Mouse (Mus musculus) heart, adult 2 months (tissue): ENCODE results near the gene Ibtk. TPM values are rescaled to one million over a fixed set of nuclear protein-coding genes. Genes with fewer than 3 reads are reported as not detected.

Experiments
- DNase-seq, 2 experiments: peaks; one replicate each; pipeline ENCODE4 v3.0.0; 2021
- H3K27ac ChIP-seq: fragments of 200-600 bp; 2 replicates; pipeline ENCODE4 v1.8.1; 2022
- H3K27me3 ChIP-seq: fragments of 200-500 bp; 2 replicates; pipeline ENCODE4 v1.6.1; 2012; ENCODE audit warnings: mild to moderate bottlenecking, low read length, inconsistent platforms, mixed read lengths; ENCODE audit not compliant: control insufficient read depth, insufficient read depth
- H3K36me3 ChIP-seq: fragments of 200-500 bp; 2 replicates; pipeline ENCODE4 v1.6.1; 2012; ENCODE audit warnings: low read length, inconsistent platforms; ENCODE audit not compliant: control insufficient read depth, insufficient read depth
- H3K4me1 ChIP-seq: fragments of 200-500 bp; 2 replicates; pipeline ENCODE4 v1.6.1; 2011; ENCODE audit warnings: low read length; ENCODE audit not compliant: control insufficient read depth, insufficient read depth
- H3K4me3 ChIP-seq: fragments of 200-600 bp; 2 replicates; pipeline ENCODE4 v1.8.1; 2022
- H3K79me2 ChIP-seq: fragments of 200-500 bp; replicated peaks from 2 replicates; pipeline ENCODE4 v1.6.1; 2012; ENCODE audit warnings: mild to moderate bottlenecking, inconsistent platforms, low read length, moderate library complexity, mixed read lengths; ENCODE audit not compliant: control insufficient read depth, insufficient read depth
- H3K9ac ChIP-seq: fragments of 200-500 bp; 2 replicates; pipeline ENCODE4 v1.6.1; 2012; ENCODE audit warnings: low read depth, mild to moderate bottlenecking, control low read depth, inconsistent platforms, low read length, mixed read lengths
- CTCF ChIP-seq: fragments of 200-600 bp; IDR thresholded peaks from 2 replicates; pipeline ENCODE4 v1.8.1; 2022; ENCODE audit warnings: antibody characterized with exemption, mild to moderate bottlenecking, moderate library complexity
- EP300 ChIP-seq: fragments of 200-500 bp; IDR thresholded peaks from 2 replicates; pipeline ENCODE4 v1.6.1; 2011; ENCODE audit warnings: low read depth, low read length, control low read depth; ENCODE audit not compliant: insufficient read depth
- POLR2A ChIP-seq: fragments of 200-500 bp; IDR thresholded peaks from 2 replicates; pipeline ENCODE4 v1.6.1; 2011; ENCODE audit warnings: mild to moderate bottlenecking, low read depth, low read length, control low read depth; ENCODE audit not compliant: insufficient read depth
- WGBS: fragments of 180-500 bp; shearing (Covaris S2); methylation state at CpG from one replicate; pipeline ENCODE4 v1.1.7; 2018; 5-methylcytosine and 5-hydroxymethylcytosine counted together
- intact Hi-C: fragments of 180-260 bp; cut with DNase I; formaldehyde crosslinking; loops from one replicate; pipeline ENCODE4 v1.15.1; 2025
- polyA plus RNA-seq: library from polyadenylated mRNA; depleted of rRNA; stranded (reverse); fragments of >200 nt; gene quantifications from 2 replicates; pipeline ENCODE4 v1.2.3, GENCODE M21; 2012
- total RNA-seq, 2 experiments: library from RNA; stranded (reverse); gene quantifications; 2 replicates each; pipeline ENCODE4 v1.2.3; 2021

Gene Ibtk
- total and polyA plus RNA-seq, 3 experiments = 6.0 to 35.5 (median 31.7) TPM

GRCm38 (mm10) chr9:85693231-85694116 is 55.7 kb downstream of the Ibtk start:
- 34% methylated on average over 6 of the region's 6 CpGs for WGBS
- H3K27ac ChIP-seq = no peak overlapping the region
- intact Hi-C loops = loop anchor here (5.0 to 10.0 kb wide), 3 partner anchors 366 to 1739 kb away; partner anchors contain the start of gene Tent5a
- H3K79me2 ChIP-seq = no peaks in the 10 kb centered on the region
- H3K36me3 ChIP-seq = peaks cover 7% of the 10 kb centered on the region
- H3K27me3 ChIP-seq = no peaks in the 10 kb centered on the region
- TF ChIP-seq EP300 (no peak), POLR2A (no peak), CTCF (peak; percentile 85)
- DNase-seq = no peak
- H3K4me3 ChIP-seq = no peak overlapping the region
- no peak overlapping the region for H3K9ac ChIP-seq
- H3K4me1 ChIP-seq = no peaks in the 10 kb centered on the region

DNA sequence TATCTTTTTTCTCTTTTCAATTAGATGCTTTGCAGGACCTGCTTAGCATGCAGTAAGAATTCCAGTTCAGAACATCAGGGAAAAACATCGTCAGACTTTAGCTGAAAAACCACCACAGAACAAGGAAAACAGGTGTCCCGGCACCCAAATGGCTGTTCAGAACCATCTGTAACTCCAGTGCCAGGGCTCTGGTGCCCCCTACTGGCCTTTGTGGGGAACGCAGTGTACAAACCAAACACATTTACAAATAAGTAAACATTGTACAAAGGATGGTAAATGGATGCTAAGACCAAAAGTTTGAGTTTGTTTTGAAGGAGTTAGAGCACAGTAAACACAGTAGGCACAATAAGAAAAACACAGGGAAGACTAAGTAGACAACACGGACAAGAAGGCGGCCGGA is 64.1 kb downstream of the Ibtk start:
- intact Hi-C loops = no loop called here

DNA sequence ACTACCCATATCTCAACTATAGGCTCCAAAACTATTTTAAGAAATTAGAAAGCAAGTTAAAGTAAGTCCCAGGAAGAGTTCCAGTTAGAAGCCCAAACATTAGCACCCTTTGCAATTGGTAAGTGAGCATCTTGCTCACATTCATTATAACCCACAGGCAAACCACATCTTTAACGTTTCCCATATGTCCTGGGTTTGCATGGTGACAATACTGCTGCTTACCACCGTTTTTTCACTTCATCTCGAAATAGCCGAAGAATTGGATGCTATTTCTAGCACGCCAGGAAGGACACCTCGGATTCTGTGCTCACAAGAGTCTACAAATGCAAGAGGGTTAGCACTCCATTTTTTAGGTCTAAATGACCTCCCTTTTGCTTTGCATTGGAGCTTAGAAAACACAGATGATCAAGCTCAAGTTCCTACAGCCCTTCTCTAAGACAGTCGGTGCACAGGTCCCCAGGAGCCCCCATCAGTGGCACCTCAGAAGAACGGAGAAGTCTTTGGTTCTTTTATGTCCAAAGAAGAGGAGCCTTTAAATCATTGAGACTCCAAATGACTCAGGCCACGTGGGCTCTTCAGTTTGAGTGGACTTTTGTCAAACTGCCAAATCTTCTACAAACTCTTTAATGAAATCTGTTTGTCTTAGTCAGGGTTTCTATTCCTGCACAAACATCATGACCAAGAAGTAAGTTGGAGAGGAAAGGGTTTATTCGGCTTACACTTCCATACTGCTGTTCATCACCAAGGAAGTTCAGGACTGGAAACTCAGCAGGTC is 73.8 kb downstream of the Ibtk start:
- intact Hi-C loops = no loop called here
- Histone ChIP-seq H3K36me3 (no peaks in the 10 kb centered on the region), H3K27me3 (no peaks in the 10 kb centered on the region), H3K79me2 (no peaks in the 10 kb centered on the region), H3K27ac (no peak overlapping the region), H3K4me3 (no peak overlapping the region), H3K9ac (no peak overlapping the region), H3K4me1 (no peaks in the 10 kb centered on the region)
- WGBS = 75% methylated on average over 10 of the region's 10 CpGs
- TF ChIP-seq POLR2A = no peak
- TF ChIP-seq CTCF = no peak
- no peak for TF ChIP-seq EP300
- no peak for DNase-seq

More for the DNA sequence above, 64.1 kb downstream of the Ibtk start:
- Histone ChIP-seq H3K79me2 (no peaks in the 10 kb centered on the region), H3K27ac (no peak overlapping the region), H3K9ac (no peak overlapping the region), H3K4me3 (no peak overlapping the region), H3K27me3 (no peaks in the 10 kb centered on the region), H3K36me3 (peaks cover 7% of the 10 kb centered on the region), H3K4me1 (no peaks in the 10 kb centered on the region)
- WGBS = 96% methylated on average over 6 of the region's 6 CpGs
- DNase-seq = peak in 1 of 2 experiments; percentile 30
- TF ChIP-seq CTCF = peak; percentile 81
- TF ChIP-seq POLR2A = no peak

DNA sequence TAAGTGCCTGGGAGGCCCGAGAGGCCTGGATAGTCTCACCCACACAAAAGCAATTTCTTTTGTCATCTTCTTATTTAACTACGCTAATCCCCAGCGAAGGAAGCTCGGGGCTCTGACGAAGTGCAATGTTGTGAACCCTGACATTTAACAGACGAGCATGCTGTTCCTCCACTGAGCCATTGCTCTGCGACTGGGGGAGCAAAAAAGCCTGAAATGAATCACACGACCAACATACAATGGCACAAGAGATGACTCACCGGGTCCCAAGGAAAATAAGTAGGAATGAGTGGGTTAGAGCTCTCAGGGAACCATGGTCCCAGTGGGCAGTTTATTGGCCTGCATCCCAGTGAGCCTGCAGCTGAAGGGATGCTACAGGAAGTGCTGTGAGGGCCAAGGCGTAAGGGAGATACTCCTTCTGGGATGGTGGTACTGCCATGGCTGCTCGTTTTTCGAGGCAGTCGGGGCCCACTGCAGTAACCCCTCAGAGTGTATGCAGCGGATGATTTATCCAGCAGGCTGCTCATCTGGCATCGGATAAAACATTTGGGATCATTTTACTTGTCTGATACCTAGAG is 75.1 kb downstream of the Ibtk start:
- Histone ChIP-seq H3K36me3 (no peaks in the 10 kb centered on the region), H3K4me1 (no peaks in the 10 kb centered on the region), H3K27ac (no peak overlapping the region), H3K79me2 (no peaks in the 10 kb centered on the region), H3K4me3 (no peak overlapping the region), H3K27me3 (no peaks in the 10 kb centered on the region), H3K9ac (no peak overlapping the region)
- intact Hi-C loops = no loop called here
- TF ChIP-seq EP300 (no peak), POLR2A (no peak), CTCF (no peak)
- no peak for DNase-seq
- 46% methylated on average over 15 of the region's 15 CpGs for WGBS

DNA sequence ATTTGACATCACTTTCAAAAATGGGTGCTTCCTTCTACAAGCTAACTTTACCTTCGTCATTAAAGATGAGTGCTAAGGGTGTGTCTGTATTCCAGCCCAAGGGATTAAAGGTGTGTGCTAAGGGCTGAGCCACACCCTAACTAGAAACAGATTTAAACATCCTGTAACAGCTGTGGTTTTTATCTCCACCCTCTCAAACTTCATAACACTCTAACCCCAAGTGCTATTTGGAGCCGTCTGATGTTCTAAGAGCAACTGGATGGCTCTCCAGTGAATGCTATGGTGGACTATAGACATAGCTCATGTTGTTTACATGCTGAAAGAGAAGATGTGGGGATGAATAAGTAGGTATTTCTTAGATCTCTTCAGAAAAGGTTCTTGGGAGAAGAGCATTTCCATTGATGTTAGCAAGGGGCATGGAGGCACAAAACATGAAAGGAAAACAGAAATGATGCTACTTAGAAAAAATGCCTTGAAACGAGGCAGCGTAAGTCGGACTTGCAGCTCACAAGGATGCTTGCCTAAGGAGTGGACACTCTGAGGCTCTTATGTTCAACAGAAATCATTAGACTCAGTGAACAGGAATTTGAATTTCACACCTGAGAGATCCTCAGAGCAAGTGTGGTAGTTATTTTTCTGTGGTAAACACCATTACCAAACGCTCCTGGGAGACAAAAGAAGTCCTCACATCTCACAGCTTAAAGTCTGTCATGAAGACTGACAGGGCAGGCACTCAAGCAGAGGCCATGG is 77.4 kb downstream of the Ibtk start:
- Histone ChIP-seq H3K27me3 (no peaks in the 10 kb centered on the region), H3K27ac (no peak overlapping the region), H3K36me3 (no peaks in the 10 kb centered on the region), H3K9ac (no peak overlapping the region), H3K4me3 (no peak overlapping the region), H3K79me2 (no peaks in the 10 kb centered on the region), H3K4me1 (no peaks in the 10 kb centered on the region)
- TF ChIP-seq EP300 (no peak), POLR2A (no peak), CTCF (no peak)
- WGBS = 88% methylated on average over 6 of the region's 6 CpGs
- intact Hi-C loops = no loop called here
- no peak for DNase-seq
